Mouse (Mus musculus) limb, embryonic 14.5 days (tissue): ENCODE measurements around the gene 1700021F05Rik. TPM values are rescaled to one million over a fixed set of nuclear protein-coding genes. Genes with fewer than 3 reads are reported as not detected.

Source experiments
- ATAC-seq: fragments of 200-750 bp; cut with Nextera tagmentation; 2 replicates; pipeline ENCODE4 v1.8.0; 2017; ENCODE audit warnings: low read depth, moderate number of reproducible peaks, moderate TSS enrichment; ENCODE audit not compliant: low FRiP score
- DNase-seq: peaks from one replicate; pipeline ENCODE4 v3.0.0-alpha.2; 2015; ENCODE audit warnings: low spot score
- H3K27ac ChIP-seq: fragments of 300-500 bp; sonication (generic); replicated peaks from 2 replicates; pipeline ENCODE4 v1.5.1; 2014; ENCODE audit warnings: low read depth, mild to moderate bottlenecking, low read length, moderate library complexity, mixed read lengths
- H3K27me3 ChIP-seq: fragments of 300-500 bp; sonication (generic); 2 replicates; pipeline ENCODE4 v1.6.1; 2014; ENCODE audit warnings: low read length, mixed read lengths; ENCODE audit not compliant: control insufficient read depth, insufficient read depth
- H3K36me3 ChIP-seq: fragments of 300-500 bp; sonication (generic); 2 replicates; pipeline ENCODE4 v1.6.1; 2014; ENCODE audit warnings: mild to moderate bottlenecking, low read length, moderate library complexity, mixed read lengths; ENCODE audit not compliant: control insufficient read depth, insufficient read depth
- H3K4me1 ChIP-seq: fragments of 300-500 bp; sonication (generic); 2 replicates; pipeline ENCODE4 v1.6.1; 2014; ENCODE audit warnings: antibody characterized with exemption, low read length, mixed read lengths; ENCODE audit not compliant: control insufficient read depth, insufficient read depth
- H3K4me2 ChIP-seq: fragments of 300-500 bp; sonication (generic); replicated peaks from 2 replicates; pipeline ENCODE4 v1.6.1; 2014; ENCODE audit warnings: low read depth, mild to moderate bottlenecking, low read length, moderate library complexity; ENCODE audit not compliant: severe bottlenecking
- H3K4me3 ChIP-seq: fragments of 300-500 bp; sonication (generic); replicated peaks from 2 replicates; pipeline ENCODE4 v1.5.1; 2014; ENCODE audit warnings: low read length
- H3K9ac ChIP-seq: fragments of 300-500 bp; sonication (generic); 2 replicates; pipeline ENCODE4 v1.6.1; 2014; ENCODE audit warnings: mild to moderate bottlenecking, low read depth, low read length, moderate library complexity; ENCODE audit not compliant: severe bottlenecking
- H3K9me3 ChIP-seq: fragments of 300-500 bp; sonication (generic); 2 replicates; pipeline ENCODE4 v1.6.1; 2016; ENCODE audit warnings: low read length; ENCODE audit not compliant: control insufficient read depth
- POLR2A ChIP-seq: fragments of 200-500 bp; IDR thresholded peaks from 2 replicates; pipeline ENCODE4 v1.8.0; 2012; ENCODE audit warnings: inconsistent platforms, mild to moderate bottlenecking, moderate library complexity, borderline replicate concordance; ENCODE audit not compliant: insufficient read depth, insufficient read length; ENCODE audit errors: extremely low read depth
- WGBS: fragments of 180-500 bp; shearing (Covaris S2); extraction: QIAGEN DNeasy Blood & Tissue Kit; methylation state at CpG from one replicate; pipeline ENCODE4 v1.1.7; 2014; 5-methylcytosine and 5-hydroxymethylcytosine counted together
- polyA plus RNA-seq, 2 experiments: library from polyadenylated mRNA; depleted of rRNA in 1 of 2; stranded (reverse) in 1 of 2; unstranded in 1 of 2; fragments of >200 nt; fragmentation: Nextera tagmentation in 1 of 2; extraction: Ambion mirVana in 1 of 2; gene quantifications; 2 replicates each; pipeline versions ENCODE4 v1.2.1 to v1.2.3; 2012 to 2014

1700021F05Rik gene
- polyA plus RNA-seq, 2 experiments, result 24.0 to 57.6 TPM

DNA sequence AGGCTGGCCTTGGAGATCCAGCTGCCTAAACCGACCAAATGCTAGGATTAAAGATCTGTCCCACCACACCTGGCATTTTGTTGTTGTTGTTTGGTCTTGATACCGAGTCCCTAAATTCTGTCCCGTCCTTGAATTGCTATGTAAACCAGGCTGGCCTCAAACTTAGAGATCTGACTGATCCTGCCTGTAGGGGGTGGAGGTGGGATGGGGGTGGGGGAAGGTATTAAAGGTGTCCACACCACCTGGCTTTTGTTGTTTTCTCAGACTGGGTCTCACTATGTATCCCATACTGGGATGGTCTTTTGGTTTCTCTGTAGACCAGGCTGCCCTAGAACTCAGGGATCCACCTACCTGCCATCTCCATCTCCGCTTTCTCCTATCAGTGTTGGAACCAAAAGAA is 59.6 kb downstream of the 1700021F05Rik start:
- Histone ChIP-seq H3K9me3 (no peaks in the 10 kb centered on the region), H3K27me3 (no peaks in the 10 kb centered on the region), H3K27ac (no peak overlapping the region), H3K4me3 (no peak overlapping the region), H3K4me2 (peak overlapping the region; percentile 82; the same call in 1 of the 2 replicates), H3K36me3 (no peaks in the 10 kb centered on the region), H3K4me1 (peaks cover 31% of the 10 kb centered on the region), H3K9ac (no peak overlapping the region)
- ATAC-seq, result no peak
- TF ChIP-seq POLR2A, result no peak
- 26% methylated on average over 4 of the region's 4 CpGs for WGBS
- no peak for DNase-seq

DNA sequence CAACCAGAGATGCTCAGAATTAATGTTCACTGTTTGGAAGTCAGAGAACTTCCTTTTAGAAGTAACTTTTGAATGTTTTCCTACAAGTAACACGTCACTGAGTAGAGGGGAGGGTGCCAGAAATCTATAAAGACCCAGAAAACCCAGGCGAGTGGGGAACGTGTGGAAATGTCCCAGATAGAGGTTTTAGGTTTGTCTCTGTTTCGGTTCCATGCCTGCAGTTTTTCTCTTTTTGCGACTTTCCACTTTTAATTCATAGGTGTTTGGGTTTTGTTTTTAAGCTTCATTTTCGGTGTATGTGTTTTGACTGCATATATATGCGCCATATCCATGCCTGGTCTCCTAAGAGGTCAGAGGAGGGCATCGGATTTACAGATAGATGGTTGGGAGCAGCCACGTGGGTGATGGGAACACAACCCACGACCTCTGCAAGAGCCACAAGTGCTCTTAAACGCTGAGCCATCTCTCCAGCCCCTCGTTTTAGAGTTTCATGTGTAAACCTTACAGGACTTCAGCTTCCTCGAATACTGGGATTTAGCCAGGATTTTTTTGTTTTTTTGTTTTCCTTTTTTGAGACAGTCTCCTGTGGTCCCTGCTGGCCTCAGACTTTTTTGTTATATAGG is 60.5 kb downstream of the 1700021F05Rik start:
- Histone ChIP-seq H3K9me3 (no peaks in the 10 kb centered on the region), H3K27me3 (no peaks in the 10 kb centered on the region), H3K9ac (peak overlapping the region; percentile 97), H3K36me3 (no peaks in the 10 kb centered on the region), H3K4me1 (peaks cover 31% of the 10 kb centered on the region), H3K4me2 (peak overlapping the region; percentile 82), H3K27ac (peak overlapping the region; percentile 99), H3K4me3 (peak overlapping the region; percentile 80)
- WGBS, result 7% methylated on average over 13 of the region's 13 CpGs
- DNase-seq (peak; percentile 36), ATAC-seq (no peak)
- TF ChIP-seq POLR2A, result no peak

DNA sequence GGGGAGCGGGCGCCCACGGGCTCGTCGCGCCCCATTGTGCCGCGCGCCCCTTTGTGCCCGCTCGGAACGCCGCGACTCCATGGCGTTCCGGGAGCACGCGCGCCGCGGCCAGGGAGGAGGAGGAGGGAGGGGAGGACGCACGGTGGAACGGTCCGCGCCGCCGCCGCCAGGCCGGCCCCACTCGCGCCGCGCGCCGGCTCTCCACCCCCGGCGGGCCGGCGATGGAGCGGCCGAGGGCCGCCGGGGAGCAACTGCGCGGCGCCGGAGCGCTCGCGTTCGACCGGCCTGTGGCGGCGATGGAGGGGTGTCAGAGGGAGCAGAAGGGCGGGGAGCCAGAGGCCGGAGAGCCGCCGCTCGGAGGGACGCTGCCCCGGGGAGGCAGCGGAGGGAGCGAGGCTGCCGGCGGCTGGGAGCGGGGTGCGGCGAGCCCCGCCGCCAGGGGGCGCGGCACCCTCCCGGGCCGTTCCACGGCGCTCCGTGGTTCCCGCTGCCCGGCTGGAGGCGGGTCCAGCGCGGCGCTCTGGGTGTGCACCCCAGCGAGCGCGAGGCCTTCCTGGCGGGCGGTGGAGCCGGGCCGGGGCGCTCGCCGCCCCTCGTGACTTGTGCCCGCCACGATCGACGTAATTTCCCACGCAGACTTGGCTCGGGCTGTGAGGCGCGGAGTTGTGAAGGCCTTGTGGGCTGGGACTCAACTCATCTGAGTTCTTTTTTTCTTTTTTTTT is 61.2 kb downstream of the 1700021F05Rik start:
- H3K27me3 ChIP-seq, result no peaks in the 10 kb centered on the region
- peaks cover 33% of the 10 kb centered on the region for H3K4me1 ChIP-seq
- no peaks in the 10 kb centered on the region for H3K9me3 ChIP-seq
- DNase-seq (peak; percentile 76), ATAC-seq (peak; percentile 75)
- H3K27ac ChIP-seq, result peak overlapping the region; percentile 99
- whole genome bisulfite sequencing, result 0% methylated on average over 43 of the region's 103 CpGs
- H3K36me3 ChIP-seq, result no peaks in the 10 kb centered on the region
- peak overlapping the region; percentile 80 for H3K4me3 ChIP-seq
- H3K9ac ChIP-seq, result peak overlapping the region; percentile 97
- TF ChIP-seq POLR2A, result no peak
- peak overlapping the region; percentile 82 for H3K4me2 ChIP-seq

DNA sequence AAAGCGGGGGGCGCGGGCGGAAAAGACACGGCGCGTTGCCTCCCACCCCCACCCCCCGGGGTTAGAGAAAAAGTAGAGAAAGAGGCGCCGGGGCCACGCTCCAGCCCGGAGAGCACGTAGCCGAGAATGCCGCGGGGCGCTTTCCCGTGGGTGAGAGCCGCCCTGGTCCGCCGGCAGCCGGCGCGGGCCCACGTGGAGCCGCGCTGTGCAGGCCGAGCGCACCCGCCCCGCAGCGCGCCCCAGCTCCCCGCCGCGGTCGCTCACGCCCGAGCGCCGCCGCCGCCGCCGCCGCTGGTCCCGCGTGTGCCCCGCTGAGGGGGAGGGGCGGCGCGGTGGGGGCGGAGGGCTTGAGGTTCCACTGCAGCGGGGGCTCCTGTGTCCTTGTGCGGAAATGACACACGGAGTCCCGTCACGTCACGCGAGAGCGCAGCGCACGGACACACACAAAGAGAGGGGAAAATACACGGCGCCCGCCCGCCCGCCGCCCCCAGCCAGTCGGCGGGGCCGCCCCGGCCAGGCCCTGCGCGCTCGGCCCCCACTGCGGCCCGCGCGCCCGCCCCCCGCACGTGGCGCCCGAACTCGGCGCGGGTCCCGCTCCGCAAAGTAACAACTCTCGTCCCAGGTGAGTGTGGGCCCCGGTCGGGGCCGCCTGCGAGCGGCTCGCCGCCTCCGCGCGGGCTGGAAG is 61.9 kb downstream of the 1700021F05Rik start, which contains the start of gene Bend3:
Gene Bend3 (plus strand): TSS at position 81 of the 685 bp plus-strand sequence.
- 0% methylated on average over 22 of the region's 101 CpGs for WGBS
- H3K4me1 ChIP-seq, result peaks cover 33% of the 10 kb centered on the region
- TF ChIP-seq POLR2A, result no peak
- H3K9ac ChIP-seq, result peak within 1 kb of the TSS; percentile 97
- peak within 1 kb of the TSS; percentile 80 for H3K4me3 ChIP-seq
- DNase-seq, result peak; percentile 58
- no peaks in the 10 kb centered on the region for H3K9me3 ChIP-seq
- peak within 1 kb of the TSS; percentile 99 for H3K27ac ChIP-seq
- H3K4me2 ChIP-seq, result peak within 1 kb of the TSS; percentile 82
- H3K36me3 ChIP-seq, result no peaks in the 10 kb centered on the region
- no peaks in the 10 kb centered on the region for H3K27me3 ChIP-seq
- peak; percentile 76 for ATAC-seq
